Mouse (Mus musculus): ENCODE results near the gene Sike1. TPM values are rescaled to one million over a fixed set of nuclear protein-coding genes. Genes with fewer than 3 reads are reported as not detected.

Sike1 gene
- total and polyA plus RNA-seq, 3 experiments = 18.3 to 77.6 (median 67.8) TPM

DNA sequence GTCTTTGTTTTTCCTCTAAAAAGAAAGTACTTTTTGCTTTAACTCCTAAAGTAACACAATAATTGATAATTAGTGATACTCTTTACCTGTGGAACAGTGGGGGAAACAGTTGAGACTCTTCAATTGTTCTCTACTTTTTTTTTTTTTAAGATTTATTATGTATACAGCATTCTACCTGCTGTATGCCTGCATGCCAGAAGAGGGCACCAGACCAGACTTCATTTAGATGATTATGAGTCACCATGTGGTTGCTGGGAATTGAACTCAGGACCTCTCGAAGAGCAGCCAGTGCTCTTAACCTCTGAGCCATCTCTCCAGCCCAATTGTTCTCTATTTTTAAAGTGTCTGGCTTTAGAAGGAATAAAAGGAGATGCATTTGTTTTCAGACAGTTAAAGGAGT lies 30.7 kb downstream of the Sike1 start:
- no peak for DNase-seq

DNA sequence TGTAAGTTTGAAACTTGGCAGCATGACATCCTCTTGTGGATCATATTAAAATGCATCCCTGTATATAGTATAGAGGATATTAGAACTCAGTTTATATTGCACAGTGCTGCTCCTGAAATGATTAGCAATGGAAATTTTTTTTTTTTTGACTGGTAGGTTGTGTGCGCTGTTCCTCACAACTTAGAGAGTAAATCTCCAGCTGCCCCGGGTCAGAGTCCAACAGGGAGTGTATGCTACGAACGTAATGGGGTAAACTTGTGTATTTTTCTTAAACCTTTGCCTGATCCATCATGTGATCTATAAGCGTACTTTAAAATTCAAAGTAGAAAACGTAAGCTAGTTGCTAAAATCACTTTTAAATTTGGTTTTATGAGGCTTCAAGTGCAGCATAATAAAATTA lies 44.8 kb downstream of the Sike1 start:
- DNase-seq = no peak

DNA sequence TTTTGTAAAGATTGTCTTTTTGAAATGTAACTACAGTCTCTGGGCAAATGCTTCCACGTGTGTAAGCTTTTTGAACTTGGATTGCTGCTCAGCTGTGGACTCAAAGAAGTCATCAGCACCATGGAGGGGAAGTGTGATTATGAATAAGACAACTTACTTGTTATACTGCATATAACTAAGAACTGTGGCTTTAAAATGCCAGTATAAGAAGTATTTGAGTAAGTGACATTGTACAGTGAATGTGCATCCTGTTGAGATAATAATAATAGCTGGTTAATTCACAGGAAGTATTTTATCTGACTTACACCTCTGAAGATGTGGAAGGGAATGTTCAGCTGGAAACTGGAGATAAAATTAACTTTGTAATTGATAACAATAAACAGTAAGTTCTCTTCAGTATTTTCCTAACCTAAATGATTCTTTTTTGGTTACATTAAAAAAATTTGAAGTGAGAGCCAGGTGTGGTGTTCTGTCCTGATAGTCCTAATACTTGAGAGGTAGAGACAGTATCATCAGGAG lies 45.4 kb downstream of the Sike1 start:
- DNase-seq = no peak

DNA sequence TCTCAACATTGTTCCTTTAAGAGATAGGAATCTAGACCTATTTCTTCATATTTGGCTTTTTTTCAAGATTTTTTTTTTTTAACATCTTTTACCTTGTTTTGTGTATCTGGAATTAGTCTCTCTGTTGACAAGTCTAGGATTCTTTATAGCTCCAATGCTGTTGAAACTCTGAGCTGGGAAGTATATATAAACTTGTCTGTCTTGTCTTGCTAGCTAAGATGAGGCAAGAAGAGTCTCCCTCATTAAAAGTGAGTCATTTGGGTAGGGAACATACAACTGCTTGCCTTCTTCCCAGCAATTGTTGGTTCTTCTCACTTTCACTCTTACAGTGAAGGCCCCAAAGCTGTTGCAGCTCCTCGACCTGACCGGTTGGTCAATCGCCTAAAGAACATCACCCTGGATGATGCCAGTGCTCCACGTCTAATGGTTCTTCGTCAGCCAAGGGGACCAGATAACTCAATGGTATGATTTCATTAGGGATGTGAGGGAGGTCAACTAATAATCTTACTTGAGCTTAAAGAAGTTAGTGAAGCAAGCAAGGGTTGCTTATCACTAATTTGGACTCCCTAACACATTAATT lies 60.6 kb downstream of the Sike1 start:
- no peak for DNase-seq

DNA sequence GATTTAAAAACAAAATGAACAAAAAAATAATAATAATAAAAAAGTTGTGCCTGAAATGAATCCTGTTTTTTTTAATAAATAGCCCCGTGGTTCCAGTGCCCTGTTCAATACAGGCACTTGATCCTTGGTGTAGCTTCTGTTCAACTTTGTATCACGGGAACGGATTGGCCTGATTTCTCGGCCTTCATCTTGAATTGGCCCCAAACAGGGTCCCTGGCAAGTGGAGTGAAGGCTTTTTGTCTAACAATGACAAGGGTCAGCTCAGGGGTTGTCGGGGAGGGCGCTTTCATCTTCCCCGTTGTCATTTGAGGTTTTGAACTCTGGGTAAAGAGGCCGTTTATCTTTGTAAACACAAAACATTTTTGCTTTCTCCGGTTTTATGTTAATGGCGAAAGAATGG lies 62.2 kb downstream of the Sike1 start:
- DNase-seq = no peak

Other genes starting within 250 kb of the Sike1 start
- gene Tshb, start 213.0 kb upstream of the Sike1 start, total RNA-seq (2021) = not detected
- gene Tshb, start 213.0 kb upstream of the Sike1 start, polyA plus RNA-seq (2012; rRNA removed) = not detected in 2 replicates
- not detected for gene Sycp1, start 59.6 kb upstream of the Sike1 start, total RNA-seq (2021)
- not detected in 2 replicates for gene Sycp1, start 59.6 kb upstream of the Sike1 start, polyA plus RNA-seq (2012; rRNA removed)
- not detected for gene Nr1h5, start 31.6 kb upstream of the Sike1 start, total RNA-seq (2021)
- gene Nr1h5, start 31.6 kb upstream of the Sike1 start, polyA plus RNA-seq (2012; rRNA removed) = not detected in 2 replicates
- 100 to 1,000 TPM; 364 to 492 TPM for gene Csde1, start 24.7 kb downstream of the Sike1 start, total RNA-seq (2021)
- gene Csde1, start 24.7 kb downstream of the Sike1 start, polyA plus RNA-seq (2012; rRNA removed) = 5.6 and 7.6 TPM in 2 replicates
- 10 to 100 TPM; 39.7 to 49.4 TPM for gene Nras, start 62.6 kb downstream of the Sike1 start, total RNA-seq (2021)
- 4.8 and 6.5 TPM in 2 replicates for gene Nras, start 62.6 kb downstream of the Sike1 start, polyA plus RNA-seq (2012; rRNA removed)
- not detected for gene Ampd1, start 78.3 kb downstream of the Sike1 start, total RNA-seq (2021)
- not detected in 2 replicates for gene Ampd1, start 78.3 kb downstream of the Sike1 start, polyA plus RNA-seq (2012; rRNA removed)
- gene Dennd2c, start 106.9 kb downstream of the Sike1 start, total RNA-seq (2021) = 1 to 10 TPM; 1.1 to 2.1 TPM
- 0.13 and 0.25 TPM in 2 replicates for gene Dennd2c, start 106.9 kb downstream of the Sike1 start, polyA plus RNA-seq (2012; rRNA removed)
- 10 to 100 TPM; 53.5 to 56.0 TPM for gene Bcas2, start 175.9 kb downstream of the Sike1 start, total RNA-seq (2021)
- gene Bcas2, start 175.9 kb downstream of the Sike1 start, polyA plus RNA-seq (2012; rRNA removed) = 13.6 and 16.8 TPM in 2 replicates